Mouse (Mus musculus): ENCODE data around the gene Mepce.

The Mepce gene

GRCm38 (mm10) chr5:137741023-137741931 lies 46.2 kb downstream of the Mepce start, which contains the start of gene Nyap1:
Gene Nyap1, minus strand, starts transcription at chr5:137741607.
- DNase-seq (ENCODE audit: low read depth, low spot score), result peak; percentile 91

DNA sequence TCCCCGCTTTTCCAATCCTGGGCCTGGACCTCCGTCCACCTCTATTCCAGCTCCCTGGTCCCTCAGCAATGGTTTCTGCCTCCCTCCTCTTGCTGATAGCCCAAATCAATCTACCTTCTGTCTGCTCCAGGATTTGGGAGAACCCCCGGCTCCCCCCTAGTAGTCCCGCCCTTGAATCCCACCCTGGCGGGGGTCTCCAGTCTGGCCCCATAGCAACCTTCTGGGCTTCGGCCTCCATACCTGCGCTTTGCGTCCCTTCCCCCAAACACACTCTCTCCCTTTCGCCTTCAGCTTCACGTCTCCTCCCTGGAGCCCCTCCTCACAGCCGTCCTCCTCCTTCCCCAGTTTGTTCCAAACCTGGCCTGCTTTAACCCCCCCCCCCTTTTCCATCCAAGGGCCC lies 46.9 kb downstream of the Mepce start:
- DNase-seq (ENCODE audit: low read depth, low spot score), result no peak

DNA sequence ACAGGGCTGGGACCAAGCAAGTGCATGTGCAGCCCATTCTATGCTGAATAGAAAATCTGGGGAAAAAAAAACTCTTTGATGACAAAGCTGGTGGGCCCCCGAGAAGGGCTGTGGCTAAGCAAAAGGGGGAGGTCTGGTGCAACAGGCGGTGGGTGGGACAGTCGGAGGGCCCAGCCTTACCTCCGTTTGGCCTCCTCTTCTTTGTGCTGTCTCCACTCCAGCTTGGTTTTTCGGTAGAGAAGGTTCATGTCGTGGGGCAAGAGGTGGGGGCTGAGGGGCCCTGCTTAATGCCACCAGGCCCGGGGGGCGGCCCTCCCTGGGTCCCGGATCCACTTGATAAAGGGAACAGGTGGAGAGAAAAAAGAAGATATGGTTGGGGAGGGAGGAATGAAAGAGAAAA lies 48.0 kb downstream of the Mepce start:
- DNase-seq (ENCODE audit: low read depth, low spot score), result no peak

DNA sequence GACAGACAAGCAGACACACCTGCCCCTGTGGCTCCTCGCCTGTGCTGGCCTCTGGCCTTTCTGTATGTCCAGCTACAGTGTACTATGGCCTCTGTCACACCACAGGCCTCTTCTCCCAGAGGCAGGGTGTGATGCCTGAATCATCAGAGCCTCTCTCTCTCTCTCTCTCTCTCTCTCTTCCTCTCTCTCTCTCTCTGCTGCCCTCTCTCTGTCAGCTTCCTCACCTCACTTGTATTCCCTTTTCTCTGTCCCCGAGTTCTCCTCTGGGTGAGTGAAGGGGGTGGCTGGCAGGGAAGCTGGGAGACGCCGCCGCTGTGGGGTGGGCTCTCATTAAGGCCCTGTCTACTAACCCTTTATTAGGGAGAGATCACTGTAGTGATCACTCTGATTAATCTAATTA lies 48.9 kb downstream of the Mepce start:
- peak; percentile 45 for DNase-seq (ENCODE audit: low read depth, low spot score)

DNA sequence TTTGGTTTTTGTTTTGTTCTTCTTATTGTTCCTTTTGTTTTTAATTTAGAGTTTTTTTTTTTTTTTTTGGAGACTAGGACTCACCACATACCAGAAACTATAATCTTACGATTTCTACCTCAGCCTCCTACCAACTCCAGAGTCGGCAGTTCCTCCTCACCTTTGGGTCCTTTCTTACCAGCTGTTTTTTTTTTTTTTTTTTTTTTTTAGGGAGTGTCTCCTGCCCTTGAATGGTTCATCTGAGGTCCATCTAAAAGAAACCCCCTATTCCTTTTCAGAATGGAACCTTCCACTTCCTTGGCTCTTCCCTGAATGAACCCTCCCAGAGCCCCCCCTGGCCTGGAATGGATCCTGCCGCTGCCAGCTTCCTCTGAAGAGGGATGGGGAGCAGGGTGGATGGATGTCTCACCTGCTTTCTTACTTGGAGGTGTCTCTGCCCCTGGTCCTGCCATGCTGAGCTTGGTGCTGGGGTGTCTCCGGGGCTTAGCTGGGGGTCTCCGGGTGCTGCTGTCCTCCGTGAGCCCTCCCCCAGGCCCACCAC lies 50.0 kb downstream of the Mepce start:
- no peak for DNase-seq (ENCODE audit: low read depth, low spot score)

DNA sequence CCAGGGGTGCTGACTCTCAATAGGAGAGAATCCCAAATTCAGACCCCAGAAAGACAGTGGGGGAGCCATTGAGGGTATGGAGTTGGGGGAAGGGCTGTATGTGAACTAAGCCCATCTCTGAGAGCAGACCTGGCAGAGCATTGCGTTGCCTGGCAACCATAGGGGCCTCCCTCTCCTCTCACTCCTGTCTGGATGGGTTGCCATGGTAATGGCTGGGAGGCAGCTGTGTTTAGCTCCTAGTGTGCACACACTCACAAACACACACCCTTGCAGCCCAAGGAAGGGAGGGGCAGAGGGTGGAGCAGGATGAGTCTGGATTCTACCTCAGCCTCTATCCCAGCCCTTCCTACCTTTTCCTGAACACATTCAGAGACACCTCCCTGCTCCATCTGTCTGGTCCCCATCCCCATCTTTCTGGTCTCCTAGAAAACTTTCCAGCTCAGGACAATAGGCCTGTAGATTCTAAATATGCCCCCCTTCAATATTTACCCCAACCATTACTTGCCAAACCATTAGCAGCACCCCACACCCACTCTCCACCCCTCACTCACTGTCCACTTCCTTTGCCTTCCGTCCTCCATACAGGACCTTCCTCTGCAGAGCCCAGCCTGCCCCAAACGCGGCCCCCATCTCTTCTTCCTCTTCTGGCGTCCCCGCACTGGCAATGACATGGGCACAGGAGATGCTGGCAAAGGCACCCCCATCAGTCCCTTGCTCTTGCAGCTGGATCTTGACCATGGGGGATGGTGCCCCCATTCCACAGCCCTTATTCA lies 53.0 kb downstream of the Mepce start:
- no peak for DNase-seq (ENCODE audit: low read depth, low spot score)

- no peak for DNase-seq (ENCODE audit: low read depth, low spot score)
Observed at GRCm38 (mm10) chr5:137733638-137734288, 53.7 kb downstream of the Mepce start.

Data from CD4-positive, CD25-positive, alpha-beta regulatory T cell, adult 2 months (primary cell).